Mouse (Mus musculus): Measurements from ENCODE around the gene Clybl. TPM values are rescaled to one million over a fixed set of nuclear protein-coding genes. Genes with fewer than 3 reads are reported as not detected.

Gene Clybl
- total and polyA plus RNA-seq, 3 experiments: 13.4 to 36.6 TPM; not detected in 1

GRCm38 (mm10) chr14:122377681-122378080, 196.2 kb downstream of the Clybl start:
- H3K27me3 ChIP-seq (ENCODE audit: control insufficient read depth in 1 of 2, insufficient read depth in 2 of 2, low read length in 2 of 2): no peaks in the 10 kb centered on the region
- TF ChIP-seq SMC3 (IDR thresholded peaks at IDR 0.05; ENCODE audit: low read depth, low read length) (no peak), RCOR1 (IDR thresholded peaks at IDR 0.05; ENCODE audit: low read depth, low read length) (no peak), ELF1 (IDR thresholded peaks at IDR 0.05; ENCODE audit: low read depth, low read length) (no peak), EP300 (IDR thresholded peaks at IDR 0.05; ENCODE audit: low read depth in 1 of 2, low read length in 2 of 2) (no peak), MYC (IDR thresholded peaks at IDR 0.05; ENCODE audit: low read depth, low read length) (no peak), MEF2A (IDR thresholded peaks at IDR 0.05; ENCODE audit: extremely low read depth, insufficient replicate concordance, low read depth, low read length, poor library complexity, severe bottlenecking) (no peak), UBTF (IDR thresholded peaks at IDR 0.05; ENCODE audit: borderline replicate concordance, insufficient read depth, low read depth, low read length) (no peak), GATA1 (IDR thresholded peaks at IDR 0.05; ENCODE audit: low read depth, low read length) (no peak), NRF1 (IDR thresholded peaks at IDR 0.05; ENCODE audit: insufficient read depth, low read depth, low read length, poor library complexity, severe bottlenecking) (no peak), TCF12 (IDR thresholded peaks at IDR 0.05; ENCODE audit: low read depth, low read length) (no peak), MAFK (IDR thresholded peaks at IDR 0.05; ENCODE audit: borderline replicate concordance, low read depth, low read length) (no peak), SIN3A (IDR thresholded peaks at IDR 0.05; ENCODE audit: low read length) (no peak), ZMIZ1 (IDR thresholded peaks at IDR 0.05; ENCODE audit: low read depth, low read length) (no peak)
- no peaks in the 10 kb centered on the region for H3K79me2 ChIP-seq (ENCODE audit: control insufficient read depth, insufficient read depth, low read length, poor library complexity)
- H3K9me3 ChIP-seq (replicated peaks; ENCODE audit: insufficient read depth, low read length): no peaks in the 10 kb centered on the region
- no peak overlapping the region for H3K9ac ChIP-seq (ENCODE audit: control insufficient read depth, low read depth, low read length, poor library complexity, severe bottlenecking)
- no peak overlapping the region for H3K27ac ChIP-seq (ENCODE audit: control insufficient read depth, low read depth, low read length)
- no peak for DNase-seq (ENCODE audit: low read depth, low spot score)
- no peaks in the 10 kb centered on the region for H3K4me1 ChIP-seq (ENCODE audit: control insufficient read depth in 1 of 2, insufficient read depth in 2 of 2, low read length in 2 of 2)
- no peak overlapping the region for H3K4me3 ChIP-seq (ENCODE audit: control insufficient read depth in 1 of 2, insufficient read depth in 1 of 2, low read depth in 2 of 2, low read length in 2 of 2)
- no peaks in the 10 kb centered on the region for H3K36me3 ChIP-seq (ENCODE audit: control insufficient read depth in 1 of 2, insufficient read depth in 2 of 2, low read length in 2 of 2)

GRCm38 (mm10) chr14:122379076-122379475, 197.6 kb downstream of the Clybl start:
- no peaks in the 10 kb centered on the region for H3K9me3 ChIP-seq (replicated peaks; ENCODE audit: insufficient read depth, low read length)
- TF ChIP-seq CHD1 (IDR thresholded peaks at IDR 0.05; ENCODE audit: low read depth, low read length) (no peak), POLR2A (IDR thresholded peaks at IDR 0.05; ENCODE audit: control insufficient read depth in 1 of 2, insufficient read depth in 1 of 2, low read depth in 1 of 2, low read length in 2 of 2, poor library complexity in 1 of 2) (no peak)
- H3K9ac ChIP-seq (ENCODE audit: control insufficient read depth, low read depth, low read length, poor library complexity, severe bottlenecking): no peak overlapping the region
- no peaks in the 10 kb centered on the region for H3K36me3 ChIP-seq (ENCODE audit: control insufficient read depth in 1 of 2, insufficient read depth in 2 of 2, low read length in 2 of 2)
- H3K4me1 ChIP-seq (ENCODE audit: control insufficient read depth in 1 of 2, insufficient read depth in 2 of 2, low read length in 2 of 2): no peaks in the 10 kb centered on the region
- no peaks in the 10 kb centered on the region for H3K27me3 ChIP-seq (ENCODE audit: control insufficient read depth in 1 of 2, insufficient read depth in 2 of 2, low read length in 2 of 2)
- no peaks in the 10 kb centered on the region for H3K79me2 ChIP-seq (ENCODE audit: control insufficient read depth, insufficient read depth, low read length, poor library complexity)
- H3K4me3 ChIP-seq (ENCODE audit: control insufficient read depth in 1 of 2, insufficient read depth in 1 of 2, low read depth in 2 of 2, low read length in 2 of 2): no peak overlapping the region
- H3K27ac ChIP-seq (ENCODE audit: control insufficient read depth, low read depth, low read length): no peak overlapping the region
- no peak for DNase-seq (ENCODE audit: low read depth, low spot score)

GRCm38 (mm10) chr14:122379996-122380395, 198.5 kb downstream of the Clybl start:
- Histone ChIP-seq H3K27ac (ENCODE audit: control insufficient read depth, low read depth, low read length) (no peak overlapping the region), H3K36me3 (ENCODE audit: control insufficient read depth in 1 of 2, insufficient read depth in 2 of 2, low read length in 2 of 2) (no peaks in the 10 kb centered on the region), H3K4me3 (ENCODE audit: control insufficient read depth in 1 of 2, insufficient read depth in 1 of 2, low read depth in 2 of 2, low read length in 2 of 2) (no peak overlapping the region), H3K79me2 (ENCODE audit: control insufficient read depth, insufficient read depth, low read length, poor library complexity) (no peaks in the 10 kb centered on the region), H3K9ac (ENCODE audit: control insufficient read depth, low read depth, low read length, poor library complexity, severe bottlenecking) (no peak overlapping the region), H3K27me3 (ENCODE audit: control insufficient read depth in 1 of 2, insufficient read depth in 2 of 2, low read length in 2 of 2) (no peaks in the 10 kb centered on the region), H3K9me3 (replicated peaks; ENCODE audit: insufficient read depth, low read length) (no peaks in the 10 kb centered on the region), H3K4me1 (ENCODE audit: control insufficient read depth in 1 of 2, insufficient read depth in 2 of 2, low read length in 2 of 2) (no peaks in the 10 kb centered on the region)
- TF ChIP-seq MEF2A (IDR thresholded peaks at IDR 0.05; ENCODE audit: extremely low read depth, insufficient replicate concordance, low read depth, low read length, poor library complexity, severe bottlenecking) (no peak), ETS1 (IDR thresholded peaks at IDR 0.05; ENCODE audit: low read depth, low read length) (no peak), HCFC1 (IDR thresholded peaks at IDR 0.05; ENCODE audit: low read depth, low read length) (no peak), MAFK (IDR thresholded peaks at IDR 0.05; ENCODE audit: borderline replicate concordance, low read depth, low read length) (no peak), TAL1 (IDR thresholded peaks at IDR 0.05; ENCODE audit: low read length) (no peak), ZNF384 (IDR thresholded peaks at IDR 0.05; ENCODE audit: low read depth, low read length) (no peak), GABPA (IDR thresholded peaks at IDR 0.05; ENCODE audit: low read depth, low read length) (no peak), CTCF (IDR thresholded peaks at IDR 0.05 in 2 of 3, conservative IDR thresholded peaks at IDR 0.05 in 1 of 3; ENCODE audit: control insufficient read depth in 1 of 3, insufficient read depth in 1 of 3, low read depth in 2 of 3, low read length in 3 of 3, poor library complexity in 1 of 3, severe bottlenecking in 1 of 3) (no peak), UBTF (IDR thresholded peaks at IDR 0.05; ENCODE audit: borderline replicate concordance, insufficient read depth, low read depth, low read length) (no peak), MYB (IDR thresholded peaks at IDR 0.05; ENCODE audit: low read depth, low read length) (no peak), NRF1 (IDR thresholded peaks at IDR 0.05; ENCODE audit: insufficient read depth, low read depth, low read length, poor library complexity, severe bottlenecking) (no peak), RAD21 (IDR thresholded peaks at IDR 0.05; ENCODE audit: low read depth, low read length) (no peak), CHD1 (IDR thresholded peaks at IDR 0.05; ENCODE audit: low read depth, low read length) (no peak), USF1 (IDR thresholded peaks at IDR 0.05; ENCODE audit: low read depth, low read length) (no peak), EP300 (IDR thresholded peaks at IDR 0.05; ENCODE audit: low read depth in 1 of 2, low read length in 2 of 2) (no peak), TBP (IDR thresholded peaks at IDR 0.05; ENCODE audit: low read depth, low read length) (no peak), ELF1 (IDR thresholded peaks at IDR 0.05; ENCODE audit: low read depth, low read length) (no peak)
- no peak for DNase-seq (ENCODE audit: low read depth, low spot score)
